Mouse (Mus musculus): ENCODE measurements around the gene Cask.

Cask gene

DNA sequence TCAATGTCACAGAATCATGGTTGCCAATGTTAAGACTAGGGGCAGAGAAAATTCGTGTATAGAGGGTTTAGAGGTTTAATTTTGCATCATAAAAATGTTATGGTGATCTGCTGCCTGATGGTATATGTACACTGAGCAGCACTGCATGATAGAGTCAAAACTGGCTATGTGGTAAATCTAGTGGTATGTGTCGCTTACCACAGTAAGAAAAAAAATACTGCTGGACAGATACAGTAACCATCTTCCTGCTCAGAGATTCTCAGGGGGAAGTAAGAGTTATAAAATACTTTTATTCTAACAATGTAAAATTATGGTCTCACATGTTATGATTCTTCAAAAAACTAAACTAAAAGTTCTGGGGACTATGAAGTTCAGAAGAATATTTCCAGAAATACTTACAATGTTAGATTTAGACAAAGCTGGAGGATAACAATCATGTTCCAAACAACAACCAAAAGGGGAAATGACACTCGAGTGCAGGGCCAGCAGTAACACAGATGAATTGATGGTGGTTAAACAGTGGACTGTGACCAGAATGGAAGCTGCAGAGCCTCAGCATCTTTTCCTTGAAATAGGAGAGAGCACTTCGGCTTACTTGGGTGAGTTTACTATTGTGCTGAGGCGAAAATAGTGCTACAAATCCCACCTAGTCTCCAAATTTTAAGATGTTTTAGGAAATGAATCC is 219.4 kb downstream of the Cask start, which contains the start of gene Gpr34:
Gene Gpr34, plus strand, starts transcription at position 491 of the 685 bp plus-strand sequence.
- no peak for DNase-seq (ENCODE audit: low read depth, low spot score)

GRCm38 (mm10) chrX:13622654-13623053 is 228.5 kb downstream of the Cask start:
- DNase-seq (ENCODE audit: low read depth, low spot score), result no peak

- no peak for DNase-seq (ENCODE audit: low read depth, low spot score)
Measured at GRCm38 (mm10) chrX:13621473-13621872, 229.7 kb downstream of the Cask start.

DNA sequence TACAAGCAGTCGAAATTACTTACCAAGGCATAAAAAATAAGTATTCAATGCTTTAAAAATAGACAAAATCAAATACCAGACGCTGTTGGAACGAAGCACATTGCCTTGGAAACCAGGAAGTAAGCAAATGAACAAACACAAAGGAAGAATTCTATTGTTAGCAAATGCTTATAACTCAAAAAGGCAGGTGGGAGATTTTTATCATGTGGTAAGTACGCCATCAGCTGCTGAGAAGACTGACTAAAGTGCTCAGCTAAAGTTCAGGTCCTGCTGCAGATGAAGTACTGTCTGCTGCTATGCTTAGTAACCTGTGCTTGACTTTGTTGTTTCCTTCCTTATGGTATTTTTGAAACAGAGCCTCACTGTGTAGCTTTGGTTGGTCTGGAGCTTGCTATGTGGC is 232.7 kb downstream of the Cask start:
- DNase-seq (ENCODE audit: low read depth, low spot score), result peak; percentile 34

DNA sequence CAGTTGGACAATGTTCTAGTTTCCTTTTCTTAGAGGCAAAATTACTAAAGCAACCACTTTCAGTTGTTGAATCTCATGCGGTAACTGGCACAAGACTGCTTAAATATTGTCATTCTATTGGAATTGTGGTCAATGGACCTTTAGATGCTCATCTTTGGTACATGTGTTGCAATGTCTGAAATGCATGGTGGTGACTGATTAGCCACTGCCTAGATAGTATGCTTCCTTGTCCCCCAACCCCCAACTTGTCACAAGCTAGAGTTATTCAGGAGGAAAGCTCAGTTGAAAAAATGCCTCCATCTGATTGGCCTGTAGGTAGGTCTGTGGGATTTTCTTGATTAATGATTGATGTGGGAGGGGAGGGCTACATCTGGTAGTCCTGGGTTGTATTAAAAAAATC is 233.9 kb downstream of the Cask start:
- DNase-seq (ENCODE audit: low read depth, low spot score), result no peak

GRCm38 (mm10) chrX:13616726-13617125 is 234.4 kb downstream of the Cask start:
- no peak for DNase-seq (ENCODE audit: low read depth, low spot score)

DNA sequence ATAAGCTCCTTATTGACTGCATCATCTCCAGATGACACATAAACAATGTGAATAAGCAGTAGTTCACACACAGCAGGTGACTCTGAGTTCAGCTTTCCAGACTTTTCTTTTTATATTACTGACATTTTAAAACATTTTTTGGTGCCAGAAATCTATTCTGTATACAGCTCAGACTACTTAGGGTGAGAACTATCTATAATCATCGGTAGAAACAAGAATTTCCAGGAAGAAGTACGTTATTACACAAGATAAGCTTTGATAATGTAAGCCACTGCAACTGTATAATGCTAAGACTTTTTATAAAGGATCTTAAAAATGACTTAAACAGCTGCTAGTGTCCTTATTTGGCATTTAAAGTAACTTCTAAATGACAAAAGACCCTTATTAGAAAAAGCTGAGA is 239.1 kb downstream of the Cask start:
- DNase-seq (ENCODE audit: low read depth, low spot score), result no peak

DNA sequence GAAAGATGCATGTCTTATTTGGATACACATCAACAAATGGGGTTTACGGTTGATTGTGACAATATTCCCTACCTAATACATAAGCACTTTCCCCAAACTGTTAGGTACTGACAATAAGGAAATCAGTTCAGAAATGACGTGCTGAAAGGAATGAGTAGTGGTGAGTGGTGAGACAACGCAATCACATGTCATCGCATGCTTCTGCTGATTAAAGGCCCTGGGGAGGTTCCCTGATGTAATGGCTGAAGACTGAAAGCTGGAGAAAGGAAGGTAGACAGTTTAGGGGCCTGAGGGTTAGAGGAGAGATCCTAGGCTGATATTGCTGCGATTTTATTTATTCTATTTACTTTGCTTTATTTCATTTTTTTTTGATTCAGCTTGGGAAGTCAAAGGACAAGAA is 240.1 kb downstream of the Cask start:
- no peak for DNase-seq (ENCODE audit: low read depth, low spot score)

- no peak for DNase-seq (ENCODE audit: low read depth, low spot score)
Measured at GRCm38 (mm10) chrX:13607752-13608151, 243.4 kb downstream of the Cask start.

GRCm38 (mm10) chrX:13606741-13607140 is 244.4 kb downstream of the Cask start:
- peak; percentile 15 for DNase-seq (ENCODE audit: low read depth, low spot score)

GRCm38 (mm10) chrX:13599966-13600365 is 251.2 kb downstream of the Cask start:
- no peak for DNase-seq (ENCODE audit: low read depth, low spot score)

- no peak for DNase-seq (ENCODE audit: low read depth, low spot score)
Measured at GRCm38 (mm10) chrX:13599373-13599772, 251.8 kb downstream of the Cask start.

DNA sequence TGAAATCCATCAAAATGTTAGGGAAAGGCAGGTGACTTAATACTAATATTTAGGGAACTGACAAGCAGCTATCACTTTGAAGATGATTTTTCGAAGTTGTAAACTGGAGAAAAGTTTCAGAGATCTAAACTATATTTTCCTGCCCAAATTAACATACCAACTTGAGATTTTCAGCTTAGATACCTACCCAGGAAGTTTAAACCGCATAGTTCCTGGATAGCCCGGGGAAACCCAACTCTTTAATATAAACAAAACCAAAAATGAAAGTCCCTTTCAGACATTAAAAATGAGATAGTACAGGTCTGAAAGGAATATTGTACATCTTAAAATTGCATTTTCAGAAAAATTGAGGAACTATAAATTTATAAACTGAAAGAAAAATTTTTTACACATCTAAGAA is 273.5 kb downstream of the Cask start:
- DNase-seq (ENCODE audit: low read depth, low spot score), result no peak

- peak; percentile 38 for DNase-seq (ENCODE audit: low read depth, low spot score)
Measured at GRCm38 (mm10) chrX:13576606-13577005, 274.6 kb downstream of the Cask start.

GRCm38 (mm10) chrX:13574872-13575271 is 276.3 kb downstream of the Cask start:
- no peak for DNase-seq (ENCODE audit: low read depth, low spot score)

GRCm38 (mm10) chrX:13574298-13574697 is 276.9 kb downstream of the Cask start:
- no peak for DNase-seq (ENCODE audit: low read depth, low spot score)

DNA sequence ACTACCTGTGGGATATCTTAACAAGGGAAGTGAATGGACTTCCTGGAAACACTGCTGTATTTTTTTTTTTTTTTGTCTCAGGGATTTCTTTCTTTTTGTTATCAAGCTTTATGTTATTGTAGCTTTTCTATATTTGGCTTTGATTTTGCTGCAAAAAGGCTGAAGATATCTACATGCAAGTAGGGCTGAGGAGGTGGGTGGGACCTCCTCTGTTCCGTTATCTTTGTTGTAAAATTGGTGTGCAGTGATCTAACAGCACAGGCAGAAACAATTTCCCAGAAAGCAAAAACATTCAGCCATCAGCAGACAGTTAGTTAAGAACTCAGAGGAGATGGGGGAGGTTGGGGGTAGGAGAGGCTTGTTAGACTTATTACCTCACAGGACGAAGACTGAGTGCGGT is 296.7 kb downstream of the Cask start:
- DNase-seq (ENCODE audit: low read depth, low spot score), result no peak

GRCm38 (mm10) chrX:13552288-13552687 is 298.9 kb downstream of the Cask start:
- DNase-seq (ENCODE audit: low read depth, low spot score), result no peak

- no peak for DNase-seq (ENCODE audit: low read depth, low spot score)
Measured at GRCm38 (mm10) chrX:13551566-13551965, 299.6 kb downstream of the Cask start.

DNA sequence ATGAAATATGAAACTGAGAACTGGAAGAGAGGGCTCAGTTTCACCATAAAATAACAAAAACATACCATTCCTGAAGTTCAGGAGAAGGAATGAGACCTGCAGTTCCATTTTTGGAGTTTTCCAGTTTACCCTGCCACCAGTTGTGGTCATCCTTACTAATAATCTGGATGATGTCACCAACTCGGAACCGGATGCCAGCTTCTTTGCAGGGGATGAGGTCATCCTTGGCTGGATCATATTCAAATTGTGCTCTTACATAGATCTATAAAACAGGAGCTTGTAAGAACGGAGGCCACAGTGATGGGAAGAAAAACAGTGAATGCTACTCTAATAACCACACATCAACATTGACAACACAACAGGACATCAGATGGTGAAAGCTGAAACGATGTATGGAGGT is 302.1 kb downstream of the Cask start:
- DNase-seq (ENCODE audit: low read depth, low spot score), result no peak

- no peak for DNase-seq (ENCODE audit: low read depth, low spot score)
Measured at GRCm38 (mm10) chrX:13521288-13521687, 329.9 kb downstream of the Cask start.

GRCm38 (mm10) chrX:13520566-13520965 is 330.6 kb downstream of the Cask start:
- DNase-seq (ENCODE audit: low read depth, low spot score), result no peak

DNA sequence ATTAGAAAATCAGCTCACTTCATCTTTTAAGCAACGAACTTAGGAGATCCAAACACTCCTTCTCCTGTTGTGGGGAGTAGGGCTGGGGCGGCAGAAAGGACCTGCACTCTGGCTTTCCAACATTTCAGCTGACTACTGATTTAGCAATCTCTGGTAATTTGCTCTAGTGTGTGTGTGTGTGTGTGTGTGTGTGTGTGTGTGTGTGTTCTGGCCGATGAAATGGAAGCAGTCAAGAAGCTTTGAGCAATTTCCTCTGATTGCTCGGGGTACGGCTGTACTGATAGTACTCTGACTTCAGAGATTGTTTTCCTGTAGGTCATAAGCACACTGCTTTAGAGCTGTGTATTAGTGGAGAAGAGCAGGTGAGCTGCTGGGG is 331.8 kb downstream of the Cask start:
- DNase-seq (ENCODE audit: low read depth, low spot score), result no peak

Measured in telencephalon, adult 2 months (tissue).